Mouse (Mus musculus) C2C12 (cell line): ENCODE results near the gene Myo3b.

Experiments
- CEBPB ChIP-seq: IDR thresholded peaks from one replicate; pipeline ENCODE4 v1.6.1; 2011; ENCODE audit warnings: low read depth, mild to moderate bottlenecking, control low read depth, moderate library complexity
- CTCF ChIP-seq: IDR thresholded peaks from one replicate; pipeline ENCODE4 v1.5.1; 2011; ENCODE audit not compliant: control insufficient read depth, insufficient read depth, insufficient read length
- FOSL1 ChIP-seq: IDR thresholded peaks from one replicate; pipeline ENCODE4 v1.8.0; 2011; ENCODE audit warnings: mild to moderate bottlenecking, low read length; ENCODE audit not compliant: poor library complexity, insufficient read depth, severe bottlenecking
- MAX ChIP-seq: IDR thresholded peaks from one replicate; pipeline ENCODE4 v1.6.1; 2011; ENCODE audit warnings: mild to moderate bottlenecking, control low read depth
- MYOD1 ChIP-seq: IDR thresholded peaks from one replicate; pipeline ENCODE4 v1.6.1; 2011; ENCODE audit warnings: low read depth; ENCODE audit not compliant: control insufficient read depth, insufficient read length
- MYOG ChIP-seq: IDR thresholded peaks from one replicate; pipeline ENCODE4 v1.6.1; 2011; ENCODE audit not compliant: control insufficient read depth, insufficient read length; ENCODE audit errors: extremely low read depth
- USF1 ChIP-seq: IDR thresholded peaks from one replicate; pipeline ENCODE4 v1.6.1; 2011; ENCODE audit warnings: low read depth, mild to moderate bottlenecking, control low read depth, moderate library complexity

- no peak for TF ChIP-seq CTCF
- no peak for TF ChIP-seq MAX
- TF ChIP-seq USF1 = no peak
- no peak for TF ChIP-seq CEBPB
- TF ChIP-seq MYOG = no peak
- no peak for TF ChIP-seq FOSL1
- TF ChIP-seq MYOD1 = no peak
Observed at GRCm38 (mm10) chr2:70201796-70202555, 163.1 kb downstream of the Myo3b start.
